Mouse (Mus musculus): Measurements from ENCODE around the gene Clec2i. TPM values are rescaled to one million over a fixed set of nuclear protein-coding genes. Genes with fewer than 3 reads are reported as not detected.
A peak's percentile ranks its signal among the peaks of the same experiment; 100 is the strongest.
"Not testable (repeated sequence)": the region's sequence is repeated elsewhere in the genome, so short reads cannot be mapped to it uniquely, and the experiment has no call there.

Gene Clec2i
- total and polyA plus RNA-seq, 3 experiments, result 38.5 to 104 (median 80.7) TPM

GRCm38 (mm10) chr6:128900044-128900443 is 12.7 kb downstream of the Clec2i start:
- H3K79me2 ChIP-seq (replicated peaks; ENCODE audit: control insufficient read depth, extremely low read depth, insufficient read depth, poor library complexity, severe bottlenecking), result no peaks in the 10 kb centered on the region
- no peaks in the 10 kb centered on the region for H3K9me3 ChIP-seq (replicated peaks; ENCODE audit: low read length)
- H3K4me2 ChIP-seq (ENCODE audit: insufficient read depth, low read depth, poor library complexity, severe bottlenecking), result no peak overlapping the region
- TF ChIP-seq IRF4 (IDR thresholded peaks at IDR 0.05; ENCODE audit: low read depth, low read length) (no peak), CHD2 (IDR thresholded peaks at IDR 0.05; ENCODE audit: low read length) (no peak), SMC3 (IDR thresholded peaks at IDR 0.05; ENCODE audit: low read depth, low read length) (peak; percentile 39; the same call in 1 of the 2 replicates), CTCF (conservative IDR thresholded peaks at IDR 0.05 in 1 of 2, IDR thresholded peaks at IDR 0.05 in 1 of 2; ENCODE audit: low read depth in 2 of 2, low read length in 2 of 2) (peak in 1 of 2 experiments; percentile 54; a peak in 2 of 4 replicates), RAD21 (IDR thresholded peaks at IDR 0.05; ENCODE audit: low read depth, low read length) (peak; percentile 20)
- no peak overlapping the region for H3K27ac ChIP-seq (ENCODE audit: insufficient read depth, low read depth)
- no peak for DNase-seq (ENCODE audit: extremely low read depth)
- in situ Hi-C loops (cut with MboI; ENCODE audit: low pct_ligation_motif_present, low pct_unique_long_range_greater_than_20kb, low sequenced_read_pairs) (no loop called here), dilution Hi-C loops (cut with MboI; ENCODE audit: extremely low pct_ligation_motif_present, extremely low pct_unique_long_range_greater_than_20kb, low sequenced_read_pairs) (no loop called here)
- no peaks in the 10 kb centered on the region for H3K27me3 ChIP-seq (replicated peaks)
- H3K4me3 ChIP-seq (replicated peaks in 1 of 3; ENCODE audit: low read depth in 2 of 3, low read length in 2 of 3, poor library complexity in 1 of 3), result no peak overlapping the region
- H3K4me1 ChIP-seq (ENCODE audit: control insufficient read depth in 1 of 2, insufficient read depth in 2 of 2), result no peaks in the 10 kb centered on the region
- no peak overlapping the region for H3K9ac ChIP-seq (ENCODE audit: insufficient read depth, low read depth)
- H3K36me3 ChIP-seq (replicated peaks in 1 of 2; ENCODE audit: control insufficient read depth in 1 of 2, insufficient read depth in 1 of 2, low read length in 1 of 2), result peaks cover 16 to 26% of the 10 kb centered on the region in 2 experiments

- in situ Hi-C loops (cut with MboI; ENCODE audit: low pct_ligation_motif_present, low pct_unique_long_range_greater_than_20kb, low sequenced_read_pairs); H3K27ac ChIP-seq (ENCODE audit: insufficient read depth, low read depth); H3K27me3 ChIP-seq (replicated peaks); H3K4me3 ChIP-seq (replicated peaks in 1 of 3; ENCODE audit: low read depth in 2 of 3, low read length in 2 of 3, poor library complexity in 1 of 3); H3K4me2 ChIP-seq (ENCODE audit: insufficient read depth, low read depth, poor library complexity, severe bottlenecking); dilution Hi-C loops (cut with MboI; ENCODE audit: extremely low pct_ligation_motif_present, extremely low pct_unique_long_range_greater_than_20kb, low sequenced_read_pairs); H3K79me2 ChIP-seq (replicated peaks; ENCODE audit: control insufficient read depth, extremely low read depth, insufficient read depth, poor library complexity, severe bottlenecking); DNase-seq (ENCODE audit: extremely low read depth); H3K9ac ChIP-seq (ENCODE audit: insufficient read depth, low read depth); H3K4me1 ChIP-seq (ENCODE audit: control insufficient read depth in 1 of 2, insufficient read depth in 2 of 2); H3K9me3 ChIP-seq (replicated peaks; ENCODE audit: low read length): not testable (repeated sequence)
- H3K36me3 ChIP-seq (replicated peaks in 1 of 2; ENCODE audit: control insufficient read depth in 1 of 2, insufficient read depth in 1 of 2, low read length in 1 of 2), result peaks cover 6 to 18% of the 10 kb centered on the region in 2 experiments
Measured at GRCm38 (mm10) chr6:128900796-128901552, 13.6 kb downstream of the Clec2i start.

- H3K4me2 ChIP-seq (ENCODE audit: insufficient read depth, low read depth, poor library complexity, severe bottlenecking), result no peak overlapping the region
- TF ChIP-seq UBTF (IDR thresholded peaks at IDR 0.05; ENCODE audit: low read depth, low read length) (no peak), POLR2AphosphoS2 (IDR thresholded peaks at IDR 0.05; ENCODE audit: low read depth, low read length) (no peak), TBP (conservative IDR thresholded peaks at IDR 0.05; ENCODE audit: low read depth, low read length) (no peak), ETS1 (conservative IDR thresholded peaks at IDR 0.05; ENCODE audit: low read depth, low read length) (no peak)
- H3K27me3 ChIP-seq (replicated peaks), result no peaks in the 10 kb centered on the region
- no peaks in the 10 kb centered on the region for H3K36me3 ChIP-seq (replicated peaks in 1 of 2; ENCODE audit: control insufficient read depth in 1 of 2, insufficient read depth in 1 of 2, low read length in 1 of 2)
- no peak overlapping the region for H3K4me3 ChIP-seq (replicated peaks in 1 of 3; ENCODE audit: low read depth in 2 of 3, low read length in 2 of 3, poor library complexity in 1 of 3)
- peaks cover 0 to 13% of the 10 kb centered on the region in 2 experiments; a peak in 2 of 4 replicates for H3K4me1 ChIP-seq (ENCODE audit: control insufficient read depth in 1 of 2, insufficient read depth in 2 of 2)
- no peak overlapping the region for H3K9ac ChIP-seq (ENCODE audit: insufficient read depth, low read depth)
- no peaks in the 10 kb centered on the region for H3K9me3 ChIP-seq (replicated peaks; ENCODE audit: low read length)
- no peak overlapping the region for H3K27ac ChIP-seq (ENCODE audit: insufficient read depth, low read depth)
- no peak for DNase-seq (ENCODE audit: extremely low read depth)
- in situ Hi-C loops (cut with MboI; ENCODE audit: low pct_ligation_motif_present, low pct_unique_long_range_greater_than_20kb, low sequenced_read_pairs), result no loop called here
- H3K79me2 ChIP-seq (replicated peaks; ENCODE audit: control insufficient read depth, extremely low read depth, insufficient read depth, poor library complexity, severe bottlenecking), result no peaks in the 10 kb centered on the region
- dilution Hi-C loops (cut with MboI; ENCODE audit: extremely low pct_ligation_motif_present, extremely low pct_unique_long_range_greater_than_20kb, low sequenced_read_pairs), result no loop called here
Measured at GRCm38 (mm10) chr6:128913598-128914254, 26.3 kb downstream of the Clec2i start.

Data from CH12.LX (cell line).